Mouse (Mus musculus) heart, embryonic 12.5 days (tissue): Measurements from ENCODE around the gene Zfp341. TPM values are rescaled to one million over a fixed set of nuclear protein-coding genes. Genes with fewer than 3 reads are reported as not detected.

ENCODE experiments used
- ATAC-seq: fragments of 200-750 bp; cut with Nextera tagmentation; 2 replicates; pipeline ENCODE4 v1.8.0; 2017; ENCODE audit warnings: moderate TSS enrichment, moderate library complexity; ENCODE audit not compliant: insufficient number of reproducible peaks, low FRiP score
- H3K27ac ChIP-seq: fragments of 300-500 bp; sonication (generic); 2 replicates; pipeline ENCODE4 v1.5.1; 2016; ENCODE audit warnings: mild to moderate bottlenecking, moderate library complexity; ENCODE audit not compliant: poor library complexity, severe bottlenecking
- H3K27me3 ChIP-seq: fragments of 300-500 bp; sonication (generic); replicated peaks from 2 replicates; pipeline ENCODE4 v1.6.1; 2016; ENCODE audit warnings: mild to moderate bottlenecking, moderate library complexity
- H3K36me3 ChIP-seq: fragments of 300-500 bp; sonication (generic); 2 replicates; pipeline ENCODE4 v1.6.1; 2016; ENCODE audit warnings: mild to moderate bottlenecking, moderate library complexity
- H3K4me1 ChIP-seq: fragments of 300-500 bp; sonication (generic); replicated peaks from 2 replicates; pipeline ENCODE4 v1.6.1; 2016; ENCODE audit warnings: mild to moderate bottlenecking
- H3K4me2 ChIP-seq: fragments of 300-500 bp; sonication (generic); 2 replicates; pipeline ENCODE4 v1.6.1; 2016; ENCODE audit warnings: mild to moderate bottlenecking, moderate library complexity
- H3K4me3 ChIP-seq: fragments of 300-500 bp; sonication (generic); 2 replicates; pipeline ENCODE4 v1.5.1; 2016; ENCODE audit warnings: mild to moderate bottlenecking
- H3K9ac ChIP-seq: fragments of 300-500 bp; sonication (generic); 2 replicates; pipeline ENCODE4 v1.6.1; 2016; ENCODE audit warnings: mild to moderate bottlenecking, moderate library complexity
- H3K9me3 ChIP-seq: fragments of 300-500 bp; sonication (generic); replicated peaks from 2 replicates; pipeline ENCODE4 v1.6.1; 2016; ENCODE audit warnings: mild to moderate bottlenecking, moderate library complexity
- WGBS: fragments of 180-500 bp; shearing (Covaris S2); methylation state at CpG from one replicate; pipeline ENCODE4 v1.1.7; 2016; 5-methylcytosine and 5-hydroxymethylcytosine counted together
- polyA plus RNA-seq: library from polyadenylated mRNA; unstranded; fragments of >200 nt; fragmentation: Nextera tagmentation; extraction: Ambion mirVana; gene quantifications from 2 replicates; pipeline ENCODE4 v1.2.1, GENCODE M21; 2016

The Zfp341 gene
- polyA plus RNA-seq, 1 experiment from 2014 or later: 0.78 TPM

DNA sequence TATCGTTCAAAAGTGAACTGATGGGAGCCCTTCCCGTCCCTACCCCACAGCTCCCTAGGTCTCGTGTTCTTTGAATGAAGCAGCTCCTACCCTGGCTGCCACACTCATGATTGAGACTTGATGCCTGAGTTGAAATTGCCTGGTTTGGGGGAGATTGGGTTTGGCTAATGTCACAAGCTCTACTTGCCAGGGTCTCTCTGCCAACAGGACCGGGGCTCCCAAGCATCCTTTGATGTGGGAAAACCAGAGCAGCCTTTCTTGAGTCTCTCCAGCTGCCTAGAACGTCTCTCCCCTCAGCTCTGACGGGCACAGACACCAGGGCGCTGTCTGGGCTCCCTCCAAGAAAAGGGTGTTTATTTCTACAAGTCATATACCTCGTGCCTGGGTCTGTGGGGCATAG is 82.6 kb downstream of the Zfp341 start:
- WGBS: 80% methylated on average over 8 of the region's 8 CpGs

More for the DNA sequence above, 82.6 kb downstream of the Zfp341 start:
- Histone ChIP-seq H3K27ac (no peak overlapping the region), H3K4me2 (no peak overlapping the region), H3K36me3 (peaks cover 66% of the 10 kb centered on the region), H3K9me3 (peaks cover 5% of the 10 kb centered on the region; the same call in 1 of the 2 replicates), H3K4me1 (no peaks in the 10 kb centered on the region), H3K4me3 (no peak overlapping the region), H3K27me3 (no peaks in the 10 kb centered on the region), H3K9ac (no peak overlapping the region)
- ATAC-seq: no peak

Other genes starting within 250 kb of the Zfp341 start
- 13.6 and 15.4 TPM in 2 replicates for gene Cdk5rap1, start 240.3 kb upstream of the Zfp341 start, polyA plus RNA-seq
- 49.9 and 51.6 TPM in 2 replicates for gene Snta1, start 205.2 kb upstream of the Zfp341 start, polyA plus RNA-seq
- gene Cbfa2t2, start 176.8 kb upstream of the Zfp341 start, polyA plus RNA-seq: 37.6 and 38.8 TPM in 2 replicates
- 0.48 and 0.78 TPM in 2 replicates for gene 1700003F12Rik, start 66.2 kb upstream of the Zfp341 start, polyA plus RNA-seq
- gene Actl10, start 61.5 kb upstream of the Zfp341 start, polyA plus RNA-seq: 0.13 and 0.15 TPM in 2 replicates
- 0.27 and 0.87 TPM in 2 replicates for gene Necab3, start 54.4 kb upstream of the Zfp341 start, polyA plus RNA-seq
- 21.7 and 21.8 TPM in 2 replicates for gene E2f1, start 43.4 kb upstream of the Zfp341 start, polyA plus RNA-seq
- gene Pxmp4, start 9.6 kb upstream of the Zfp341 start, polyA plus RNA-seq: 18.9 and 20.5 TPM in 2 replicates
- 0.64 TPM in 1 of 2 replicates, not detected in the other for gene 4930519P11Rik, start 140 bp downstream of the Zfp341 start, polyA plus RNA-seq
- 23.3 and 24.4 TPM in 2 replicates for gene Chmp4b, start 38.4 kb downstream of the Zfp341 start, polyA plus RNA-seq
- gene Gm14214, start 156.7 kb downstream of the Zfp341 start, polyA plus RNA-seq: not detected in 2 replicates
- 27.2 and 29.8 TPM in 2 replicates for gene Raly, start 177.8 kb downstream of the Zfp341 start, polyA plus RNA-seq
- not detected in 2 replicates for gene a, start 178.1 kb downstream of the Zfp341 start, polyA plus RNA-seq